15 mouse cellular contexts compared by ENCODE assay signal in genomic region chr3:142274451-142274850, GRCm38 (mm10).
DNase-seq lines count a peak whose midpoint lies in the region; ATAC-seq lines count a peak whose summit lies in the region.
"Had no signal": no experiment of that assay in that cellular context is flagged by ENCODE, and none has a peak within 500 bp of the region (broad histone marks: within the 10 kb centered on the region; RNA-seq: fewer than 3 reads in every experiment).

No protein-coding gene starts in this region.

- no peak overlapping the region for H3K4me3 ChIP-seq in forebrain, embryonic 13.5 days
- no peak overlapping the region for H3K4me3 ChIP-seq in forebrain, embryonic 14.5 days (ENCODE audit: low read depth, low read length)
- no peak overlapping the region for H3K4me3 ChIP-seq in intestine, embryonic 15.5 days (replicated peaks)
- H3K4me3 ChIP-seq: limb, embryonic 10.5 days; neural tube, embryonic 13.5 days had no signal

- H3K9me3 ChIP-seq in forebrain, embryonic 13.5 days (replicated peaks) = no peaks in the 10 kb centered on the region
- H3K9me3 ChIP-seq in forebrain, embryonic 14.5 days (replicated peaks; ENCODE audit: control insufficient read depth, low read length) = no peaks in the 10 kb centered on the region
- no peaks in the 10 kb centered on the region for H3K9me3 ChIP-seq in intestine, embryonic 15.5 days
- H3K9me3 ChIP-seq: limb, embryonic 10.5 days; neural tube, embryonic 13.5 days had no signal

- H3K27ac ChIP-seq in forebrain, embryonic 13.5 days = no peak overlapping the region
- H3K27ac ChIP-seq in forebrain, embryonic 14.5 days (ENCODE audit: low read depth, low read length) = no peak overlapping the region
- no peak overlapping the region for H3K27ac ChIP-seq in intestine, embryonic 15.5 days
- H3K27ac ChIP-seq: limb, embryonic 10.5 days; neural tube, embryonic 13.5 days had no signal

- intact Hi-C loops in left cerebral cortex, postnatal 36 days (cut with DNase I) = loop anchor here (2.0 kb wide), 2 partner anchors 386 to 412 kb away; no protein-coding TSS in a partner anchor

- H3K4me1 ChIP-seq in forebrain, embryonic 13.5 days = no peaks in the 10 kb centered on the region
- H3K4me1 ChIP-seq in forebrain, embryonic 14.5 days (ENCODE audit: control insufficient read depth, insufficient read depth, low read length) = no peaks in the 10 kb centered on the region
- 0 out of 2 replicates have a peak, but pooled peaks cover 2% of the 10 kb centered on the region for H3K4me1 ChIP-seq in intestine, embryonic 15.5 days (replicated peaks)
- H3K4me1 ChIP-seq: neural tube, embryonic 13.5 days had no signal

- no peak for DNase-seq in forebrain, embryonic 14.5 days (ENCODE audit: low spot score)
- DNase-seq in lung, postnatal 36 days = peak; percentile 22
- no peak for DNase-seq in lung, postnatal 10 days
- DNase-seq in large intestine, adult 2 months (ENCODE audit: low read depth, low spot score) = peak; percentile 28
- no peak for DNase-seq in gastrocnemius, postnatal 10 days
- DNase-seq in left cerebral cortex, postnatal 36 days (ENCODE audit: low spot score in 2 of 2) = no peak
- DNase-seq: adrenal gland, postnatal 36 days; heart, adult 11 months; right cerebral cortex, postnatal 25 days; thymus, postnatal 36 days had no signal

- no peaks in the 10 kb centered on the region for H3K27me3 ChIP-seq in forebrain, embryonic 13.5 days
- no peaks in the 10 kb centered on the region for H3K27me3 ChIP-seq in forebrain, embryonic 14.5 days (replicated peaks; ENCODE audit: control insufficient read depth, insufficient read depth, low read length)
- no peaks in the 10 kb centered on the region for H3K27me3 ChIP-seq in intestine, embryonic 15.5 days (replicated peaks)
- H3K27me3 ChIP-seq: neural tube, embryonic 13.5 days had no signal

- no peak overlapping the region for H3K9ac ChIP-seq in forebrain, embryonic 13.5 days
- no peak overlapping the region for H3K9ac ChIP-seq in forebrain, embryonic 14.5 days (ENCODE audit: low read length)
- H3K9ac ChIP-seq in intestine, embryonic 15.5 days = no peak overlapping the region
- H3K9ac ChIP-seq: neural tube, embryonic 13.5 days had no signal

- ATAC-seq in forebrain, embryonic 13.5 days = peak; percentile 14; the same call in 1 of the 2 replicates
- no peak for ATAC-seq in forebrain, embryonic 14.5 days
- 0 out of 2 replicates have a peak, but pooled peaks have one; percentile 19 for ATAC-seq in intestine, embryonic 15.5 days
- ATAC-seq: activated CD4-positive, CD25-positive, alpha-beta regulatory T cell, adult 4 months had no signal

- no peak overlapping the region for H3K4me2 ChIP-seq in forebrain, embryonic 13.5 days
- H3K4me2 ChIP-seq in forebrain, embryonic 14.5 days (ENCODE audit: low read length) = no peak overlapping the region
- no peak overlapping the region for H3K4me2 ChIP-seq in intestine, embryonic 15.5 days (replicated peaks)
- H3K4me2 ChIP-seq: neural tube, embryonic 13.5 days had no signal

- no peaks in the 10 kb centered on the region for H3K36me3 ChIP-seq in forebrain, embryonic 13.5 days (ENCODE audit: poor library complexity, severe bottlenecking)
- H3K36me3 ChIP-seq in forebrain, embryonic 14.5 days (ENCODE audit: control insufficient read depth, insufficient read depth, low read length) = no peaks in the 10 kb centered on the region
- H3K36me3 ChIP-seq in intestine, embryonic 15.5 days = 0 out of 2 replicates have a peak, but pooled peaks cover 3% of the 10 kb centered on the region
- H3K36me3 ChIP-seq: limb, embryonic 10.5 days; neural tube, embryonic 13.5 days had no signal

- WGBS in forebrain, embryonic 13.5 days = 93% methylated on average over 3 of the region's 3 CpGs
- 94% methylated on average over 3 of the region's 3 CpGs for WGBS in forebrain, embryonic 14.5 days
- 92% methylated on average over 3 of the region's 3 CpGs for WGBS in intestine, embryonic 15.5 days
- WGBS in large intestine, adult 2 months = 70% methylated on average over 3 of the region's 3 CpGs

Comparison
In these comparisons a context has a peak if more than half of its experiments do, and no peak if none do; other contexts are left out.
1. DNase-seq: peak in lung, postnatal 36 days (single experiment) and large intestine, adult 2 months (single experiment); none in forebrain, embryonic 14.5 days (single experiment), lung, postnatal 10 days (single experiment), gastrocnemius, postnatal 10 days (single experiment) and left cerebral cortex, postnatal 36 days (0 of 2).